Mouse (Mus musculus) stomach, postnatal 0 days (tissue): ENCODE results near the gene Klrb1b. TPM values are rescaled to one million over a fixed set of nuclear protein-coding genes. Genes with fewer than 3 reads are reported as not detected.
A peak's percentile ranks its signal among the peaks of the same experiment; 100 is the strongest.
"Not testable (repeated sequence)": the region's sequence is repeated elsewhere in the genome, so short reads cannot be mapped to it uniquely, and the experiment has no call there.

Source experiments
- ATAC-seq: fragments of 200-750 bp; cut with Nextera tagmentation; 2 replicates; pipeline ENCODE4 v1.8.0; 2017; ENCODE audit not compliant: low FRiP score, low TSS enrichment
- DNase-seq: peaks from one replicate; pipeline ENCODE4 v3.0.0-alpha.2; 2016; ENCODE audit warnings: low spot score
- H3K27ac ChIP-seq: fragments of 300-500 bp; sonication (generic); replicated peaks from 2 replicates; pipeline ENCODE4 v1.5.1; 2014; ENCODE audit warnings: mild to moderate bottlenecking, control low read depth
- H3K27me3 ChIP-seq: fragments of 300-500 bp; sonication (generic); 2 replicates; pipeline ENCODE4 v1.6.1; 2014; ENCODE audit warnings: low read length; ENCODE audit not compliant: control insufficient read depth, insufficient read depth
- H3K36me3 ChIP-seq: fragments of 300-500 bp; sonication (generic); 2 replicates; pipeline ENCODE4 v1.6.1; 2014; ENCODE audit warnings: low read length, mixed read lengths; ENCODE audit not compliant: control insufficient read depth, insufficient read depth
- H3K4me1 ChIP-seq: fragments of 300-500 bp; sonication (generic); replicated peaks from 2 replicates; pipeline ENCODE4 v1.6.1; 2014; ENCODE audit warnings: antibody characterized with exemption; ENCODE audit not compliant: control insufficient read depth, insufficient read depth
- H3K4me2 ChIP-seq: fragments of 300-500 bp; sonication (generic); replicated peaks from 2 replicates; pipeline ENCODE4 v1.6.1; 2014; ENCODE audit warnings: low read depth, mild to moderate bottlenecking, control low read depth, moderate library complexity
- H3K4me3 ChIP-seq: fragments of 300-500 bp; sonication (generic); 2 replicates; pipeline ENCODE4 v1.5.1; 2014; ENCODE audit warnings: low read depth, low read length, control low read depth
- H3K9ac ChIP-seq: fragments of 300-500 bp; sonication (generic); 2 replicates; pipeline ENCODE4 v1.6.1; 2014; ENCODE audit warnings: mild to moderate bottlenecking, low read length, control low read depth, mixed read lengths
- H3K9me3 ChIP-seq: fragments of 300-500 bp; sonication (generic); 2 replicates; pipeline ENCODE4 v1.6.1; 2016; ENCODE audit warnings: low read length; ENCODE audit not compliant: control insufficient read depth
- CTCF ChIP-seq: IDR thresholded peaks from 2 replicates; pipeline ENCODE4 v1.5.1; 2016; ENCODE audit warnings: antibody characterized with exemption, low read depth, mild to moderate bottlenecking, moderate library complexity
- EP300 ChIP-seq: optimal IDR thresholded peaks from 2 replicates; pipeline ENCODE3; 2016; ENCODE audit warnings: antibody characterized with exemption
- WGBS: fragments of 180-500 bp; shearing (Covaris S2); extraction: QIAGEN DNeasy Blood & Tissue Kit; methylation state at CpG from one replicate; pipeline ENCODE4 v1.1.7; 2014; 5-methylcytosine and 5-hydroxymethylcytosine counted together
- polyA plus RNA-seq: library from polyadenylated mRNA; unstranded; fragments of >200 nt; fragmentation: Nextera tagmentation; extraction: Ambion mirVana; gene quantifications from 2 replicates; pipeline ENCODE4 v1.2.1, GENCODE M21; 2015

The Klrb1b gene
- polyA plus RNA-seq, 1 experiment from 2014 or later, result 0.19 TPM

GRCm38 (mm10) chr6:128843479-128843992 lies 17.4 kb upstream of the Klrb1b start:
- no peaks in the 10 kb centered on the region for H3K27me3 ChIP-seq
- peak overlapping the region; percentile 98 for H3K27ac ChIP-seq
- peak overlapping the region; percentile 82 for H3K9ac ChIP-seq
- peak; percentile 70 for DNase-seq
- H3K4me1 ChIP-seq, result no peaks in the 10 kb centered on the region; the same call in 1 of the 2 replicates
- H3K9me3 ChIP-seq, result no peaks in the 10 kb centered on the region
- TF ChIP-seq EP300 (no peak), CTCF (no peak)
- no peaks in the 10 kb centered on the region for H3K36me3 ChIP-seq
- peak overlapping the region; percentile 84 for H3K4me3 ChIP-seq
- under 1% methylated on average over 22 of the region's 22 CpGs for WGBS
- ATAC-seq, result peak; percentile 27
- H3K4me2 ChIP-seq, result peak overlapping the region; percentile 76

- peak; percentile 95 for DNase-seq
- H3K4me2 ChIP-seq, result peak overlapping the region; percentile 83
- no peaks in the 10 kb centered on the region for H3K9me3 ChIP-seq
- H3K9ac ChIP-seq, result peak overlapping the region; percentile 90
- no peaks in the 10 kb centered on the region; the same call in 1 of the 2 replicates for H3K4me1 ChIP-seq
- peak; percentile 83 for ATAC-seq
- peak overlapping the region; percentile 98 for H3K27ac ChIP-seq
- WGBS, result under 1% methylated on average over 44 of the region's 44 CpGs
- peak overlapping the region; percentile 84 for H3K4me3 ChIP-seq
- H3K36me3 ChIP-seq, result no peaks in the 10 kb centered on the region
- TF ChIP-seq EP300 (no peak), CTCF (peak; percentile 41)
- no peaks in the 10 kb centered on the region for H3K27me3 ChIP-seq
Measured at GRCm38 (mm10) chr6:128842945-128843478, 16.9 kb upstream of the Klrb1b start.

- H3K4me3 ChIP-seq, result peak overlapping the region; percentile 84
- no peaks in the 10 kb centered on the region for H3K27me3 ChIP-seq
- TF ChIP-seq CTCF (no peak), EP300 (no peak)
- H3K36me3 ChIP-seq, result no peaks in the 10 kb centered on the region
- H3K27ac ChIP-seq, result peak overlapping the region; percentile 98
- peak overlapping the region; percentile 83 for H3K4me2 ChIP-seq
- peak overlapping the region; percentile 90 for H3K9ac ChIP-seq
- ATAC-seq (no peak), DNase-seq (no peak)
- H3K9me3 ChIP-seq, result no peaks in the 10 kb centered on the region
- no peaks in the 10 kb centered on the region; the same call in 1 of the 2 replicates for H3K4me1 ChIP-seq
- WGBS, result under 1% methylated on average over 20 of the region's 20 CpGs
Measured at GRCm38 (mm10) chr6:128842356-128842944, 16.3 kb upstream of the Klrb1b start.

- TF ChIP-seq CTCF, result no peak
- no peak for TF ChIP-seq EP300
- H3K27ac ChIP-seq, result no peak overlapping the region
- no peaks in the 10 kb centered on the region for H3K27me3 ChIP-seq
- no peaks in the 10 kb centered on the region for H3K9me3 ChIP-seq
- H3K9ac ChIP-seq, result no peak overlapping the region
- H3K36me3 ChIP-seq, result no peaks in the 10 kb centered on the region
- no peaks in the 10 kb centered on the region; the same call in 1 of the 2 replicates for H3K4me1 ChIP-seq
- peak overlapping the region; percentile 83 for H3K4me2 ChIP-seq
- H3K4me3 ChIP-seq, result peak overlapping the region; percentile 84; the same call in 1 of the 2 replicates
- WGBS, result 43% methylated on average over 4 of the region's 4 CpGs
- ATAC-seq, result no peak
- no peak for DNase-seq
Measured at GRCm38 (mm10) chr6:128841327-128842089, 15.4 kb upstream of the Klrb1b start.

GRCm38 (mm10) chr6:128840669-128841068 lies 14.5 kb upstream of the Klrb1b start:
- WGBS, result 83% methylated on average over 3 of the region's 3 CpGs
- DNase-seq, result not testable (repeated sequence)

More at GRCm38 (mm10) chr6:128840669-128841068, 14.5 kb upstream of the Klrb1b start:
- not testable (repeated sequence) for H3K9ac ChIP-seq, H3K27me3 ChIP-seq, H3K4me3 ChIP-seq, H3K9me3 ChIP-seq, H3K4me2 ChIP-seq, H3K36me3 ChIP-seq, H3K27ac ChIP-seq, H3K4me1 ChIP-seq, ATAC-seq
